Mouse (Mus musculus): Measurements from ENCODE around the gene Mid1. TPM values are rescaled to one million over a fixed set of nuclear protein-coding genes. Genes with fewer than 3 reads are reported as not detected.
A peak's percentile ranks its signal among the peaks of the same experiment; 100 is the strongest.
"Not testable (repeated sequence)": the region's sequence is repeated elsewhere in the genome, so short reads cannot be mapped to it uniquely, and the experiment has no call there.

The Mid1 gene
- polyA plus RNA-seq, 1 experiment from 2014 or later = 20.2 TPM

DNA sequence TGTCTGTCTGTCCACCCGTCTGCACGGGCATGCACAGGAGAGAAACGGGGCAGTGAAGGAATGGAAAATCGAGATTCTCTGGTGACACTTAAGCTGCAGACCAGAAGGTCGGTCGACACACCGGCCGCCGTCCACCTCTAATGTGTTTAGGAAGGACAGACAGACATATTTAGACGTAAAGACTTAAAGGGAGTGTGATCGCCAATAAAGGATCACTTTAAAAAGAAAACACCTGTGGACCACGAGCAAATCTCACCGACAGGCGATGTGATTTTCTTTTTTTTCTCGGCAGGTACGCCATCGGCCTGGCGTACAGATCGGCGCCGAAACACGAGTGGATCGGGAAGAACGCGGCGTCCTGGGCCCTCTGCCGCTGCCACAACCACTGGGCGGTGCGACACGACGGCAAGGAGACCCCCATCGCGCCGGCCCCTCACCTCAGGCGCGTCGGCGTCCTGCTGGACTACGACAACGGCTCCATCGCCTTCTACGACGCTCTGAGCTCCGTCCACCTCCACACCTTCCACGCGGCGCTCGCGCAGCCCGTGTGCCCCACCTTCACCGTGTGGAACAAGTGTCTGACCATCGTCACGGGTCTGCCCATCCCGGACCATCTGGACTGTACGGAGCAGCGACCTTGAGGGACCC lies 303.7 kb downstream of the Mid1 start:
- H3K4me2 ChIP-seq (replicated peaks; ENCODE audit: low read depth, low read length); H3K9ac ChIP-seq (ENCODE audit: low read depth, low read length); H3K27ac ChIP-seq (ENCODE audit: low read depth, low read length); H3K4me3 ChIP-seq (ENCODE audit: low read length); H3K27me3 ChIP-seq (ENCODE audit: control insufficient read depth, insufficient read depth, low read length); H3K4me1 ChIP-seq (ENCODE audit: control insufficient read depth, insufficient read depth, low read length): not testable (repeated sequence)
- peaks cover 53% of the 10 kb centered on the region for H3K36me3 ChIP-seq (ENCODE audit: control insufficient read depth, insufficient read depth, low read length)
- 0 out of 2 replicates have a peak, but pooled peaks have one; percentile 3 for ATAC-seq (ENCODE audit: low FRiP score, low TSS enrichment)
- peaks cover 61% of the 10 kb centered on the region for H3K9me3 ChIP-seq (ENCODE audit: control insufficient read depth, low read length)
- 92% methylated on average over 56 of the region's 56 CpGs for WGBS

DNA sequence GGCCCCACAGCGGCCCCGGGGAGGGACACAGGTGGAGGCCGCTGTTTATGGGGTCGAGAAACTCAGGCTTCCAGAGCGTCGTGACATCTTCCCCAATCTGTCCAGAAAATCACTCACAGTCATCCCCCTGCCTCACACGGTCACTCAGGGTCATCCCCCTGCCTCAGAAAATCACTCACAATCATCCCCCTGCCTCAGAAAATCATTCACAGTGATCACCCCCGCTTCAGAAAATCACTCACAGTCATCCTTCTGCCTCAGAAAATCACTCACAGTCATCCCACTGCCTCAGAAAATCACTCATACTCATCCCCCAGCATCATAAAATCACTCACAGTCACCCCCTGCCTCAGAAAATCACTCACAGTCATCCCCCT lies 304.2 kb downstream of the Mid1 start:
- not testable (repeated sequence) for H3K9ac ChIP-seq (ENCODE audit: low read depth, low read length); H3K27ac ChIP-seq (ENCODE audit: low read depth, low read length); ATAC-seq (ENCODE audit: low FRiP score, low TSS enrichment); H3K4me1 ChIP-seq (ENCODE audit: control insufficient read depth, insufficient read depth, low read length); H3K4me2 ChIP-seq (replicated peaks; ENCODE audit: low read depth, low read length); H3K4me3 ChIP-seq (ENCODE audit: low read length); H3K27me3 ChIP-seq (ENCODE audit: control insufficient read depth, insufficient read depth, low read length)
- H3K9me3 ChIP-seq (ENCODE audit: control insufficient read depth, low read length) = peaks cover 60% of the 10 kb centered on the region
- peaks cover 48% of the 10 kb centered on the region for H3K36me3 ChIP-seq (ENCODE audit: control insufficient read depth, insufficient read depth, low read length)
- 86% methylated on average over 8 of the region's 8 CpGs for WGBS

DNA sequence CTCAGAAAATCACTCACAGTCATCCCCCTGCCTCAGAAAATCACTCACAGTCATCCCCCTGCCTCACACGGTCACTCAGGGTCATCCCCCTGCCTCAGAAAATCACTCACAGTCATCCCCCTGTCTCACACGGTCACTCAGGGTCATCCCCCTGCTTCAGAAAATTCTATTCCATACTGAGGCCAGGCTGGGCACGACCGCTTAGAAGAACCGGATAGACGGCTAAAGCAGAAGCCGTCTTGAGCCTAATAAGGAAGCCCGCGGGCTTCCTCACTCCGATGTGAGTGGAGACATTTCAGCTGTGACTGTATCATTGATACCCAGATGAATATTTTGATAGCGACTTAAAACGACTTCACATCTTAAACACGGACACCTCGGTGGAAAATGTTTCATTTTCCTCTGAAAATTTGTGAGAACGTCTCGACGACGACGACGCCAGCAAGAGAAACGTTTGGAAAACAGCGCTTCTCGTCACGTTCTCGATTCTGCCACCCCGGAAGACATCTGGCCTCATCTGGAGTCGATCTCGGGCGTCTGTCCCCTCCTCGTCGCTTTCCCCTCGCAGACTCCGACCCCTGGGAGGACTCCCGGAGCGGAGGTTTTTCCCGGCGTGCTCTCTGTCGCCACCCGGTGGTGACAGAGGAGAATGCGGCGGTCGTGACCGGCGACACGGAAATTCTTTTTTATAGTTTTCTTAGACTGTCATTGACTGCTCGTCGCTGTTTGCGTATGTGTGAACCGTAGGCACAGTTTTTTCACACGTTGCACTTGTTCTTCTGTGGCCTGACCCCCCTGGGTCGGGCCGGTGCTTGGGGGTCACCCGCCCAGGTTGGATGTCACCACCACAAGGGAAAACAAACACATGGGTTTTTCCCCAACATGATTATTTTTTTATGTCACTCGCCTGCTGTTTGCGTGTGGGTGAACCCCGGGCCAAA lies 305.0 kb downstream of the Mid1 start:
- H3K4me2 ChIP-seq (replicated peaks; ENCODE audit: low read depth, low read length); H3K4me1 ChIP-seq (ENCODE audit: control insufficient read depth, insufficient read depth, low read length); H3K4me3 ChIP-seq (ENCODE audit: low read length); H3K27me3 ChIP-seq (ENCODE audit: control insufficient read depth, insufficient read depth, low read length); ATAC-seq (ENCODE audit: low FRiP score, low TSS enrichment); H3K9ac ChIP-seq (ENCODE audit: low read depth, low read length); H3K27ac ChIP-seq (ENCODE audit: low read depth, low read length): not testable (repeated sequence)
- peaks cover 64% of the 10 kb centered on the region for H3K9me3 ChIP-seq (ENCODE audit: control insufficient read depth, low read length)
- 72% methylated on average over 56 of the region's 56 CpGs for WGBS
- H3K36me3 ChIP-seq (ENCODE audit: control insufficient read depth, insufficient read depth, low read length) = peaks cover 40% of the 10 kb centered on the region

DNA sequence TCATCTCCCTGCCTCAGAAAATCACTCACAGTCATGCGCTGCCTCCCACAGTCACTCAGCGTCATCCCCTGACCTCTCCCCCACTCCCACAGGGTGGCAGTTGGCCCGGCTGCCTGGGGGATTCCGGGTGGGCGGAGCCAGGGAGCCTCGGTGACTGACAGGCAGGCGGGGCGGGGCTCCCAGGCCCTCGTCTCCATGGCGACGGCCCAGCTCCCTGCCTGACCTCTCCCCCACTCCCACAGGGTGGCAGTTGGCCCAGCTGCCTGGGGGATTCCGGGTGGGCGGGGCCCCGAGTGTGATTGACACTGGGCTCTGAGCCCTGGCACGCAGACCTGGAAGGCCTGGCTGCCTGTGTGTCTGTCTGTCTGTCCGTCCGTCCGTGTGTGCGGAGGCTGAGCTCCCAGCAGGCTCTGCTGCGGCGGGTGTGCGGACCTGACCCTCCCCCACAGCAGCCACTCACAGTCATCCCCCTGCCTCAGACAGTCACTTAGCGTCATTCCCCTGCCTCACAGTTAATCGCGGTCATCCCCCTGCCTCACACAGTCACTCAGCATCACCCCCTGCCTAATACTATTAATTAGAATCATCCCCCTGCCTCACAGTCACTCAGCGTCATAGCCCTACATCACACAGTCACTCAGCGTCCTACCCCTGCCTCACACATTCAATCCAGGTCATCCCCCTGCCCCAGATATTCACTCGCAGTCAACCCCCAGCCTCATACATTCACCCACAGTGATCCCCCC lies 306.3 kb downstream of the Mid1 start:
- H3K4me1 ChIP-seq (ENCODE audit: control insufficient read depth, insufficient read depth, low read length); H3K4me2 ChIP-seq (replicated peaks; ENCODE audit: low read depth, low read length); H3K9ac ChIP-seq (ENCODE audit: low read depth, low read length); H3K27ac ChIP-seq (ENCODE audit: low read depth, low read length); H3K27me3 ChIP-seq (ENCODE audit: control insufficient read depth, insufficient read depth, low read length); H3K4me3 ChIP-seq (ENCODE audit: low read length): not testable (repeated sequence)
- peak; percentile 59 for ATAC-seq (ENCODE audit: low FRiP score, low TSS enrichment)
- H3K9me3 ChIP-seq (ENCODE audit: control insufficient read depth, low read length) = peaks cover 60% of the 10 kb centered on the region
- H3K36me3 ChIP-seq (ENCODE audit: control insufficient read depth, insufficient read depth, low read length) = peaks cover 30% of the 10 kb centered on the region
- 27% methylated on average over 28 of the region's 28 CpGs for WGBS

DNA sequence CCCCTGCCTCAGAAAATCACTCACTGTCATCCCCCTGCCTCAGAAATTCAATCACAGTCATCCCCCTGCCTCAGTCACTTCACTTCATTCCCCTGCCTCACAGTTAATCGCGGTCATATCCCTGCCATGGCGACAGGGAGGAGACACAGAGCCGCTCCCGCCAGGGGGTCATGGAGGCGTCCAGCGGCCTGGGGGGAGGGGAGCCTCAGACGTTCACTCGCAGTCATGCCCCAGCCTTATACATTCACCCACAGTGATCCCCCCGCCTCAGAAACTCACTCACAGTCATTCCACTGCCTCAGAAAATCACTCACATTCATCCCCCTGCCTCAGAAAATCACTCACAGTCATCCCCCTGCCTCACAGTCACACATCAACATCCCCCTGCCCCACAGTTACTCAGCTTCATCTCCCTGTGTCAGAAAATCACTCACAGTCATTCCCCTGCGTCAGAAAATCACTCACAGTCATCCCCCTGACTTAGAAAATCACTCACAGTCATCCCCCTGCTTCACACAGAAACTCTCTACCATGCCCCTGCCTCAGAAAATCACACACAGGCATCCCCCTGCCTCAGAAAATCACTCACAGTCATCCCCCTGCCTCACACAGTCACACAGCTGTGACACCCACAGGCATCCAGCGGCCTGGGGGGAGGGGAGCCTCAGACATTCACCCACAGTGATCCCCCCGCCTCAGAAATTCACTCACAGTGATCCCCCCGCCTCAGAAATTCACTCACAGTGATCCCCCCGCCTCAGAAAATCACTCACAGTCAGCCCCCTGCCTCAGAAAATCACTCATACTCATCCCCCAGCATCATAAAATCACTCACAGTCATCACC lies 307.3 kb downstream of the Mid1 start:
- Histone ChIP-seq H3K9me3 (ENCODE audit: control insufficient read depth, low read length) (peaks cover 57% of the 10 kb centered on the region), H3K36me3 (ENCODE audit: control insufficient read depth, insufficient read depth, low read length) (peaks cover 24% of the 10 kb centered on the region)
- H3K4me2 ChIP-seq (replicated peaks; ENCODE audit: low read depth, low read length); H3K4me1 ChIP-seq (ENCODE audit: control insufficient read depth, insufficient read depth, low read length); H3K4me3 ChIP-seq (ENCODE audit: low read length); ATAC-seq (ENCODE audit: low FRiP score, low TSS enrichment); H3K9ac ChIP-seq (ENCODE audit: low read depth, low read length); H3K27me3 ChIP-seq (ENCODE audit: control insufficient read depth, insufficient read depth, low read length); H3K27ac ChIP-seq (ENCODE audit: low read depth, low read length): not testable (repeated sequence)
- WGBS = 45% methylated on average over 15 of the region's 15 CpGs

DNA sequence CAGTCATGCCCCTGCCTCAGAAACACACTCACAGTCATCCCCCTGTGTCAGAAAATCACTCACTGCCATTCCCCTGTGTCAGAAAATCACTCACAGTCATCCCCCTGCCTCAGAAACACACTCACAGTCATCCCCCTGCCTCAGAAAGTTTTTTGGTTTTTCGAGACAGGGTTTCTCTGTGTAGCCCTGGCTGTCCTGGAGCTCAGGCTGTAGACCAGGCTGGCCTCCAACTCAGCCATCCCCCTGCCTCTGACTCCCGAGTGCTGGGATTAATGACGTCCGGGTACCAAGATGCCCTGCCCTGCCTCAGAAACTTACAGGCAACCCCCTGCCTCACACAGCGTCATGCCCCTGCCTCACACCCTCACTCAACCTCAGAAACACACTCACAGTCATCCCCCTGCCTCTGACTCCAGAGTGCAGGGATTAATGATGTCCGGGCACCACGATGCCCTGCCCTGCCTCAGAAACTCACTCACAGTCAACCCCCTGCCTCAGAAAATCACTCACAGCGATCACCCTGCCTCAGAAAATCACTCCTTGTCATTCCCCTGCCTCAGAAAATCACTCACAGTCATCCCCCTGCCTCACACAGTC lies 308.1 kb downstream of the Mid1 start:
- not testable (repeated sequence) for H3K9ac ChIP-seq (ENCODE audit: low read depth, low read length); H3K4me3 ChIP-seq (ENCODE audit: low read length); H3K4me2 ChIP-seq (replicated peaks; ENCODE audit: low read depth, low read length); H3K4me1 ChIP-seq (ENCODE audit: control insufficient read depth, insufficient read depth, low read length); H3K27me3 ChIP-seq (ENCODE audit: control insufficient read depth, insufficient read depth, low read length); H3K27ac ChIP-seq (ENCODE audit: low read depth, low read length); ATAC-seq (ENCODE audit: low FRiP score, low TSS enrichment)
- peaks cover 19% of the 10 kb centered on the region for H3K36me3 ChIP-seq (ENCODE audit: control insufficient read depth, insufficient read depth, low read length)
- 59% methylated on average over 8 of the region's 8 CpGs for WGBS
- peaks cover 59% of the 10 kb centered on the region for H3K9me3 ChIP-seq (ENCODE audit: control insufficient read depth, low read length)

DNA sequence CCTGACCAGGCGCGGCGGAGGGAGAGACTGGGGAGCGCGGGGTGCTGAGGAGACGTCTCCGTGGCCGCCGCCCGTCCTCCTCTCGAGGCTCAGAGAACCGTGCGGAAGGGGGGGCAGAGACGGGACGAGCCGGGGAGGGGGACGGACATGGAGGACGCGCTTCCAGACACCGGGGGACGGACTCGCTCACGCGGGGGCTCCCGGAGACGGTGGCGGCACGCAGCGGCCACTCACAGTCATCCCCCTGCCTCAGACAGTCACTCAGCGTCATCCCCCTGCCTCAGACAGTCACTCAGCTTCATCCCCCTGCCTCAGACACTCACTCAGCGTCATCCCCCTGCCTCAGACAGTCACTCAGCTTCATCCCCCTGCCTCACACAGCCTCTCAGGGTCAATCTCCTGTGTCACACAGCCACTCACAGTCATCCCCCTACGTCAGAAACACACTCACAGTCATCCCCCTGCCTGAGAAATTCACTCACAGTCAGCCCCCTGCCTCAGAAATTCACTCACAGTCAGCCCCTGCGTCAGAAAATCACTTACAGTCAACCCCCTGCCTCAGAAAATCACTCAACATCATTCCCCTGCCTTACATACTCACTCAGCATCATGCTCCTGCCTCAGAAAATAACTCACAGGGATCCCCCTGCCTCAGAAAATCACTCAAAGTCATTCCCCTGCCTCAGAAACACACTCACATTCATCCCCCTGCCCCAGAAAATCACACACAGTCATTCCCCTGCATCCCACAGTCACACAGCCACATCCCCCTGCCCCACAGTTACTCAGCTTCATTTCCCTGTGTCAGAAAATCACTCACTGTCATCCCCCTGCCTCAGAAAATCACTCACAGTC lies 309.2 kb downstream of the Mid1 start:
- ATAC-seq (ENCODE audit: low FRiP score, low TSS enrichment); H3K27ac ChIP-seq (ENCODE audit: low read depth, low read length); H3K4me3 ChIP-seq (ENCODE audit: low read length); H3K4me1 ChIP-seq (ENCODE audit: control insufficient read depth, insufficient read depth, low read length); H3K4me2 ChIP-seq (replicated peaks; ENCODE audit: low read depth, low read length); H3K27me3 ChIP-seq (ENCODE audit: control insufficient read depth, insufficient read depth, low read length); H3K36me3 ChIP-seq (ENCODE audit: control insufficient read depth, insufficient read depth, low read length); H3K9ac ChIP-seq (ENCODE audit: low read depth, low read length): not testable (repeated sequence)
- WGBS = 73% methylated on average over 33 of the region's 33 CpGs
- H3K9me3 ChIP-seq (ENCODE audit: control insufficient read depth, low read length) = peaks cover 52% of the 10 kb centered on the region
